Mouse (Mus musculus): ENCODE data around the gene Cish. TPM values are rescaled to one million over a fixed set of nuclear protein-coding genes. Genes with fewer than 3 reads are reported as not detected.
"Not testable (repeated sequence)": the region's sequence is repeated elsewhere in the genome, so short reads cannot be mapped to it uniquely, and the experiment has no call there.

Cish gene
- total RNA-seq, 2 experiments from 2014 or later = 3.0 to 6.3 TPM

DNA sequence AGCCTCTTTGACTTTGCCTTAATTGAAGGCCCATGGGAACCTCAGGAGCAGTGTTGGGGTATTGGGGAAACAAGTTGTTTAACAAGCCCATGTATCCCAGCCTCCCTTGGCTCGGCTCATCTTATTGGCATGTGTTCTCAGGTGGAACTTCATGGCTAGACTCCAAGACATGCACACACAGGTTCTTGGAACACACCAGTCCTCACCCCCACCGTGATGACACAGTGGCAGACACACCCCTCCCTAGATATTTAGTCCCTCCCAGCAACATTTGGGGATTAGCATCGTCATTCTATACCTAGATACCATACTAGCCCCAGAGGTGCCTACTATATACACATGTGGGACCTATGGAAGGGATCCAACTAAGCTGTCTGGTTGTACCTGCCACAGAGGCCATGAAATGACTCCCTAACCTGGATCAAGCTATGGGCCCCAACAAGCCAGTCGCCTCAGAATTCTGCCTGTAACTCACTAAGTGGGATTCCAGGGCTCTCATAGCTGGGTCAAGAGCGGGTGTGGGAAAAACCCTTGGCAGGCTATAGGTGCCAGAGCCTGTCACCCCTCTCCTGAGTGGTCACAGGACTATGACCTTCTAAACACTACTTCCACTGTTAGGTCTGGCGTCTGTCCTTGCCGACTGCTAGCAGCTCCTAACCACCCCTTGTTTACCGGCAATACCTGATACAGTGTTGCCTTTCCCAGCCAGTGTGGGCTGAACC lies 2.4 kb downstream of the Cish start:
- DNase-seq (ENCODE audit: low spot score in 2 of 2) = no peak

DNA sequence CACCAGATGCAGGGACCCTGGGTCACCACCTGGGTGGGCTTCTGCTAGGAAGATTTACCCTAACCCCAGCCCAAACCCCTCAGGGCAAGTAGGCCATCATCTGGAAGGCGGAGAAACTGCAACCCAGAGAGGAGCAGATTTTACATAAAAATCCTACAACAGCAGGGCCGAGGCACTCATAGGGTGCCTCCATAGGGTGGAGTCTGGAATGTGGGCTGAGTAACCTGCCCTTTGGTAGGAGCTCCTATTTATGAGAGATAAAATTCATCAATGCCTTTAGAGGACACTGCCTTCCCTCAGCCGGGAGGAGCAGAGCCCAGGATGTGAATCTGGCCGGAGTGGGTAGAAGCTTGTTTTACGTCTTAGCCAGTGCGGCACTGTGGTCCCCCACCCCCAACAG lies 3.0 kb downstream of the Cish start:
- no peak for DNase-seq (ENCODE audit: low spot score in 2 of 2)

DNA sequence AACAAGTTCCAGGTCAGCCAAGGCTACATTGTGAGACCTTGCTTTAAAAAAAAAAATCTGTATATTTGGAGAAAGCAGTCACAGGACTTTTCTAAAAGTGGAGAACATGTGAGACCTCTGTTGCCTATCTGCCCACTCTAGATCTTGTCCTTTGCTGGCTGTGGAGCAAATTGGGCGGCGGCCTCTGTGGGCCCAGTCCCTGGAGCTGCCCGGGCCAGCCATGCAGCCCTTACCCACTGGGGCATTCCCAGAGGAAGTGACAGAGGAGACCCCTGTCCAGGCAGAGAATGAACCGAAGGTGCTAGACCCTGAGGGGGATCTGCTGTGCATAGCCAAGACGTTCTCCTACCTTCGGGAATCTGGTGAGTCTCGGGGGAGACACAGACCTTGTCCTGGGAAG lies 4.0 kb downstream of the Cish start:
- DNase-seq (ENCODE audit: low spot score in 2 of 2) = no peak

DNA sequence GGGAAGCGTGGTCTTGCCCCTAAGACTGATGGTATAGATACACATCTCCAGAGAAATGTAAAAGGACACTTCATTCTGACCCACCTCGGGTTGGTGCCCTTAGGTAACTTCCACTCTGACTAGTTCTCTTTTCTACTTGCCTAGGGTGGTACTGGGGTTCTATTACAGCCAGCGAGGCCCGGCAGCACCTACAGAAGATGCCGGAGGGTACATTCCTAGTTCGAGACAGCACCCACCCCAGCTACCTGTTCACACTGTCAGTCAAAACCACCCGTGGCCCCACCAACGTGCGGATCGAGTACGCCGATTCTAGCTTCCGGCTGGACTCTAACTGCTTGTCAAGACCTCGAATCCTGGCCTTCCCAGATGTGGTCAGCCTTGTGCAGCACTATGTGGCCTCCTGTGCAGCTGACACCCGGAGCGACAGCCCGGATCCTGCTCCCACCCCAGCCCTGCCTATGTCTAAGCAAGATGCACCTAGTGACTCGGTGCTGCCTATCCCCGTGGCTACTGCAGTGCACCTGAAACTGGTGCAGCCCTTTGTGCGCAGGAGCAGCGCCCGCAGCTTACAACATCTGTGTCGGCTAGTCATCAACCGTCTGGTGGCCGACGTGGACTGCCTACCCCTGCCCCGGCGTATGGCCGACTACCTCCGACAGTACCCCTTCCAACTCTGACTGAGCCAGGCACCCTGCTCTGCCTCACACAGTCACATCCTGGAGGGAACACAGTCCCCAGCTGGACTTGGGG lies 4.6 kb downstream of the Cish start:
- DNase-seq (ENCODE audit: low spot score in 2 of 2) = no peak

DNA sequence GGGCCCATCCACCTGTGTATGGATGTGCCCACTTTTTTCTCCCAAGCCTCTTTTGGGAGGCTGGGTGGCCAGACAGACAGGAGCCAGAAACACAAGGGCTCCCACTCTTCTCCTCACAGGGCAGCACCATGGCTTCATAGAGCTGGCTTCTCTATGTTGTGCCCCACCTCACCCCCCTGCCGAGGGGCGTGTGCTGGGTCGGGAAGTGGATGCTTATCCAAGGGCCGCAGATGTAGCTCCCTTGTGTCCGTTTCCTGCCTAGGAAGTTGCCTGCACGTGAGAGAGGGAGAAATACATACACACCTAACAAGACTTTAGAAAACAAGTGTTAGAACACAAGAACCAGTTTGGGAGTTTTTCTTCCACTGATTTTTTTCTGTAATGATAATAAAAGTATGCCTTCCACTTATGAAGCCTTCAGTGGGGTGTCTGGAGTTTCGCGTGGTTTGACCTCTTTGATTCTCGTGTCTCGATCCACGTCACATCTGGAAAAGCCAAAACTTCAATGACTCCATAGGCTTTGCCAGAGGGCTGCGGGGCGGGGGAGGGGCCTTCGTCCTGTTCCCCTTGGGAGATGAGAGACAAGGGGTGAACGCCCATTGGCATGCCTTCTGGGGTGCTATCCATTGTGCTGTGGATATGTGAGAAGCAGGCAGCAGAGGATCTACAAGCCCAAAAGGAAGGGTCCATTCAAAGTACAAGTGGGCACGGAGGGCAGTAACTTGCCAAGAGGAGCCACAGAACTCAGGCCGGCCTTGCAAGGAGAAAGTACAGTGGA lies 5.9 kb downstream of the Cish start:
- no peak for DNase-seq (ENCODE audit: low spot score in 2 of 2)

DNA sequence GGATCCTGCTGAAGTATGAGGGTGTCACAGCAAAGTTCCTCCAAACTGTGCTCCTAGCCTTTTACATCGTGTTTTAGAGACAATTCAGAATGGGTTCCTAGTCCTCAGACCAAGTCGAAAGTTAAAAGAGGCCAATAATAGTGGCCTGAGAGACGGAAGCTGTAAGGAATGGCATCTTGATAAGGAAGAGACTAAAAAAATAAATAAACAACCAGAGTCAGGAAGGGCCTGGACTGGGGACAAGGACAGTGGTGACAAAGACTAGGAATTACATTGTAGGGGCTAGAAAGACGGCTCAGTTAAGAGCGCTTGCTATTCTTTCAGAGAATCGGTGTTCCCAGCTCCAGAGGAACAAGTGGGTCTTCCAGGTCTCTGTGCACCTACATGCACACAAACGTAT lies 6.8 kb downstream of the Cish start:
- DNase-seq (ENCODE audit: low spot score in 2 of 2) = no peak

DNA sequence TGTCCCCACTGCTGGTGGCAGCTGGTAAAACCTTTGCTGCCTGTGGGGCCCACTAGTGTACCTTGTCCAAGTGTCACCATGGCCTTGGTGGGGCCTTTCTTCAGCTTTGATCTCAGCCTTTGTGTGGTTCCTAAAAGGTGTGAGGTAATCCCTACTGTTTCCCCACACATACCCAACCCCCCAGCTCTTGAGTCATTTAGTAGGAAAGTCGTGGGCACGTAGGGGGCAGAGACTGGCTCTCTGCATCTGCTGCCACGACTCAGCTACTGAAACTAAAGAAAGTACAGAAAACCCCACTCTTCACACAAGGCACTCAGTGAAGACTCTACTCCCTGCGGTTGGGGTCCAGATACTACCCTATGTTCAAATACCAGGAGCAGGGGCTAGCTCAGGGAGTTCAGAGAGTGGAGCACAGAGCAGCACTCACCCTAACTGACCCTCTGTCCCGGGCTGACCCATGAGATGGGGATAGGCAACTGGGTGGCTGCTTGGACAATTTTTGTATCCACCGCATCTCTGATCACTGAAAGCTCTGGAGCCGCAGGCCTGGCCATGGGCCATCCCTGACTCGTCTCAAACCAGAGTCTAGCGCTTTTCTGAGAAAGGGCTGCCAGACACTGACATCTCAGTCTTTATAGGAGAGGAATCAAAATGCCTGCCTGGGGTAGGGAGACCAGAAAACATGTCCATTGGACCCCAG lies 7.4 kb downstream of the Cish start:
- no peak for DNase-seq (ENCODE audit: low spot score in 2 of 2)

DNA sequence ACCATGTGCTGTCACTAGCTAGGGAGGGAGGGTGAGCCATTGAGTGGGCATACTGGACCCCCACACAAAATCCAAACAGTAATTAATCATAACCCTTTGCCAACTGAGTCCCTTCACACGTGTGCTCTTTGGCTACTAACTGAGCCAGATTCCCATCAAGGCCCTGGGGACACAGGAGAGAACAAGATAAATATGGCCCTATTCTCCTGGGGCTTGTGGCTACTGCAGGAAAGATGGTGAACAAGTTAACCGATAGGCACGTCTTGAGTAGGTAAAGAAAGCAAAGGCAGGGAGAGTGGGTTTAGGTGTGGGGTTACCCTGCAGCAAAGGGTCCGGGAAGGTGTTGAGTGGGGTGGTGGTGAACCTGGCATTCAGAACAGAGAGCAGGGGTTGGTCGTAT lies 8.1 kb downstream of the Cish start:
- DNase-seq (ENCODE audit: low spot score in 2 of 2) = no peak

DNA sequence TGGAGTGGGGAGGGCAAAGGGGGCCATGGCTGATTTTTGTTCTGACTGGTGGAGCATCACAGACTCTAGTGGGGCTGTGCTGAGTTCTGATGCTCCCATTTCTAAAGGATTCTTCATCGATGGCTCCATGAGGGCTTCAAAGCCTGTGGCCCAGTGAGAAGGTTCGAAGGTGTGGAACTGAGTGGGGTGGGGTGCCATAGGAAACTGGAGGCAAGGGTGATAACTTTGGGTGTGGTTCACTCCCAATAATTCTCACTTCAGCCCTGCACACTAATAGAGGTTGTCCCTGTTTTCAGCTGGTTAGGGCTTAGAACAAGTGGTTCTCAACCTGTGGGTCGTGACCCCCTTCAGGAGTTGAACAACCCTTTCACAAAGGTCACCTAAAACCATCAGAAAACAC lies 8.6 kb downstream of the Cish start:
- DNase-seq (ENCODE audit: low spot score in 2 of 2) = no peak

DNA sequence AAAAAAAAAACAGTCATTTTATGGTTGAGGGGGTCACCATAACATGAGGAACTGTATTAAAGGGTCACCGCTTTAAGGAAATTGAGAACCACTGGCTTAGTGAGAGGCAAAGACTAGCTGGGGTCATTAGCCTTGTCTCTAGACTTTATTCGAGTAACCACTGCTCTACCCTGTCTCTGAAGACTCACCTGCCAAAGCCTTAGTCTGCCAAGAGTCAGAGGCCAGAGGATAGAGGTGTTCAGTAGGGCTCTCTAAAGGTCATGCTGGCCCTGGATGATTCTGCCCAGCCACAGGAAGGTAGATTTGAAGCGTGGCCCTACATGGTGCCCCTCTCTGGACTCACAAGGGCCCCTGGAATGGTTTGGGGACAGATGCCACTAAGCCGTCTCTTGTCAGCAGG lies 9.2 kb downstream of the Cish start:
- no peak for DNase-seq (ENCODE audit: low spot score in 2 of 2)

DNA sequence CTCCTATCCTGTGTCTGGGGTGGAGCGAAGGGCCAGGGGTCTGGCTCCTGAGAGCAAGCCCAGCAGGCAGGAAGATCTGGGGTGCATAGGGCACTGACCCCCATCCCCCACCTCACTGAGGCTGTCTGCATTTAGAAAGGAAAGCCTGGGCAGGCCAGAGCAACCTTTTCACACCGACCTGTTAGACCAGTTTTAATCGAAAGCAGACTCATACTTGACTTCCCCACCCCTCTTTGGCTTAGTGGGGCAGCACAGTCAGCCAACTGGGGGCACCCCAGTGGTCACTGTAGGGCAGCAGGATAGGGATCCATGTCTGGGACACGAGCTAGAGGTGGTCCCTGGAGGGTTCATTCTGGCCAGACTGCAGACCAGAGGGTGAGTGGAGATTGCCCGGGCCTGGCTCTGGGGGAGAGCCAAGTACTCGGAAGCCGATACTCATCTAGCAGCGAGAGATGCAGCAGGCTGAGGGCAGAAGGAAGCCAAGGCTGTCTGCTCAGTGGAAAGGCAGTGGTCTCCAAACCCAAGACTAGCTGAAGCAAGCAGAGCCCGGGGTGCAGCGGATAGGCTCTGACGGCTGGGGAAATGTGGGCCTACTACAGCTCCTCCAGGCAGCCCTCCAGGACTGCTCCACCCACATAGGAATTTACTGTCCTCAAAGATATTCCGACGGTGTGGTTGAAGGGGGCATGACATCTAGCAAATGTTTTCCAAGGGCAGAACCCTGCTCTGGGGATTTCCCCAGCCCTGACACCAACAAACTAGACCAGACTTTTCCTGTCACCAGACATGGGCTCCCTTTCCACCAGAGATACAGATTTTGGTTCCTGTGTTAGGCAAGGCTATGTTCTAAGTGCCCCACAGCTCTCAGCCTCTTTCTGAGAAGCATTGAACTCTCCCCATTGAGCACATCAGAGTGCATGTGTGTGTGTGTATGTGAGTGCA lies 10.0 kb downstream of the Cish start:
- no peak for DNase-seq (ENCODE audit: low spot score in 2 of 2)

DNA sequence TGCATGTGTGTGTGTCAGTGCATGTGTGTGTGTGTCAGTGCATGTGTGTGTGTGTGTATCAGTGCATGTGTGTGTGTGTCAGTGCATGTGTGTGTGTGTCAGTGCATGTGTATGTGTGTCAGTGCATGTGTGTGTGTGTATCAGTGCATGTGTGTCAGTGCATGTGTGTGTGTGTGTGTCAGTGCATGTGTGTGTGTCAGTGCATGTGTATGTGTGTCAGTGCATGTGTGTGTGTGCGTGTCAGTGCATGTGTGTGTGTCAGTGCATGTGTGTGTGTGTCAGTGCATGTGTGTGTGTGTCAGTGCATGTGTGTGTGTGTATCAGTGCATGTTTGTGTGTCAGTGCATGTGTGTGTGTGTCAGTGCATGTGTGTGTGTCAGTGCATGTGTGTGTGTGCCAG lies 10.8 kb downstream of the Cish start:
- not testable (repeated sequence) for DNase-seq (ENCODE audit: low spot score in 2 of 2)

DNA sequence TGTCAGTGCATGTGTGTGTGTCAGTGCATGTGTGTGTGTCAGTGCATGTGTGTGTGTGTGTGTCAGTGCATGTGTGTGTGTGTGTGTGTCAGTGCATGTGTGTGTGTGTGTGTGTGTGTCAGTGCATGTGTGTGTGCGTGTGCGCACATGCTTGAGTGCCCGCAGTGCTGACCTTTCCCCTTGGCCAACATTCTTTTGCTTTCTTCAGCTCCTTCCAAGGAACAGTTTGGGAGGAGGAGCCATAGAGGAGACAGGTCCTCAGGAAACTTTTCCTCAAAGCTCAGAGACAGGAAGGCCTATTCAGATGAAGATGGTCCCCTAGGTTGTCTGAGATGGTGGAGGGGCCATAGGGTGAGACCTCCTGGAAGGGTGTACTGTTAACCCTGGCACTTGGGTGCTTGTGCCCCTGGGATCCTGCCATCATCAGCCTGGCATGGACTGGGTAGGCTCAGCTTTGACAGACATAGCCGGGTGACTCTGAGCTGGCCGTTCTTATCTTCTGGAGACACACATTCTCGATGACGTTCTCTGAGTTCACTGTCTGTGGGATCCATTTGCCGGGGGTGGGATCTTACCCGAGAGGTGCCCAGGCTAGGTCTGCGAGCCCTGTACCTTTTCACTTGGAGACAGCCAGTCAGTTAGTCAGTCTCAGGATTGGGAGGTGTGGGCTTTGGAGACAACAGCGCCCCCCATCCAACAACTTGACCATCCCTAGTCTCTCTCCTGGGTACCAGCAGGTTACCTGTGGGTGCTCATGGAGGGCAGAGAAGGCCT lies 11.5 kb downstream of the Cish start:
- no peak for DNase-seq (ENCODE audit: low spot score in 2 of 2)

DNA sequence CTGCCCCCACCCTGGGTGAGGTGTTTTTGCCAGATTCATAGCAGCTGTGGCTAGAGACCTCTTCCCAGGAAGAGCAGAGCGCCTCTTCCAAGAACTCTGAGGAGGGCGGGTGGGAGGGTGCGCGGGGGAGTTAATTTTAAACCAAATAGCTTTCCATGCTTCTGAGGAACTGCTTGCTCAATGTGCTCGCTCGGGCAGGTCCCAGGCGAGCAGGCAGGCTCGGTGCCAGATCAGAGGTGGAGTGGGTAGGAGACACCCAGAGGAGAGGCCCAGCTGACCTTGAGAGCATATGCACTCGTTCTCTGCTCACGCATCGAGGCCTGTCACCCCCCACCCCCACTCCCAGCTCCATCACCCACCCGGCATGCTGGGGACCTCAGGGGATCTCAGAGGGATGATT lies 12.1 kb downstream of the Cish start:
- peak in 1 of 2 experiments; percentile 40 for DNase-seq (ENCODE audit: low spot score in 2 of 2)

DNA sequence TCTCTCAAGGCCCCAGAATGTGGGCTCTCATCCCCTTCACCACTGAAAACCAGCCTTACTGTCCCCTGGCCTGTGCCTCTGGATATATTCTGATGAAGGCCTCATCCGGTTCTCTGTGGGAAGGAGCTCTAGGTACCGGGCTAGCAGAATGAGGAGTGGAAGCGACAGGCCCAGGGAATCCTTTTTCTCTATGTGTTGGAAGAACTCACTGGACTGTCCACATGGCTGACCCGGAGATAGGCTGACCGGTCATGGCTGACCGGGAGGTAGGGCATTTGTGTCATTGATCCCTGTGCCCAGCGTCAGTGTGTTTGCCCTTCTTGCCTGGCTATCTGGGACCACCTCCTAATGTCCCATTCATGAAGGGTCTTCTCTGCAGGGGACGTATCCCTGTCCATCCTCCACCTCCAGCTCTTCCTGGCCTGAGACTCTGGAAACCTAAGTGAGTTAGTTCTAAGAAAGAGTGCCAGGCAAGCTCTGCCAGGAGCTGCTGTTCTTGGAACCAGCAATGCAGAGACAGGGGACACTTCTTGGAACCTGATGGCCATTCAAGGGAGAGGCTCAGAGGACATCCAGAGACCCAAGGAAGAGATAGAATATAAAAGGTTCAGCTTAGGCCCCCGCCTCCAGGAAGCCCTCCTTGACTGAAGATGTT lies 12.6 kb downstream of the Cish start:
- DNase-seq (ENCODE audit: low spot score in 2 of 2) = no peak

DNA sequence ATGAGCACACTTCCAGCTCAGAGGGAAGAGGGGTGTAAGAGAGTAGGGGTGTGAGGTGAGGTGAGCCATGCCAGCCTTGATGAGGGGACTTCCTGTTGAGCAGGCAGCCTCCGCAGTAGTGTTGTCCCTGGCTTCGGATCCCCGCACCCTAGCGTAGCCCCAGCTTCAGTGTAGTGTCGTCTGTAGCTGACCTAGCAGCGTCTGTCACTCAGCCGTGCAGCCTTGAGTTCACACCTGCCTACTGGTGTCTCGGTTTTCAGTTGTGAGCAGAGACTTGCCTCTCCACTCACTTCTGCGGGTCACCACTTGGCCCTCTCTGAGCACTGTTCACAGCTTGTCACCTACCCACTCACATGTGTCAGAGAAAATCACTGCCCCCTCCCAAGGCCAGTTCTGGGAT lies 13.3 kb downstream of the Cish start:
- no peak for DNase-seq (ENCODE audit: low spot score in 2 of 2)

DNA sequence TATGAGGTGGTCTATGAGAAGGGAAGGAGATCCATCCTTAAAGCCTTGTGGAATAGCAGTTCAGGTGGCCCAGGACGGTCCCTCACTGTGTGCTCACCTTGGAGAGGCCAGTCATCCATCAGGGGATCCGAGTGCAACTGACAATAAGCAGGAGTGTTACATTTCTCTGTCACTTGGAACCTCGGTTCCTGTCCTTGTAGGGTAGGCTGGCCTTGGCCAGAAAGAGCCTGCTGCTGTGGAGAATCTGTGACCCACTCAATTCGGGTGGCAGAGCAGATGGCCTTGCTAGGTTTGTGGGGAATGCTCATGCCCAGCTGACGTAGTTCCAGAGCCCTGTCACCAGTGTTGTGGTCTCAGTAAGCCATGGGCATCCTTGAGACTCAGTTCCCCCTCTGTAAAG lies 13.8 kb downstream of the Cish start:
- DNase-seq (ENCODE audit: low spot score in 2 of 2) = no peak

DNA sequence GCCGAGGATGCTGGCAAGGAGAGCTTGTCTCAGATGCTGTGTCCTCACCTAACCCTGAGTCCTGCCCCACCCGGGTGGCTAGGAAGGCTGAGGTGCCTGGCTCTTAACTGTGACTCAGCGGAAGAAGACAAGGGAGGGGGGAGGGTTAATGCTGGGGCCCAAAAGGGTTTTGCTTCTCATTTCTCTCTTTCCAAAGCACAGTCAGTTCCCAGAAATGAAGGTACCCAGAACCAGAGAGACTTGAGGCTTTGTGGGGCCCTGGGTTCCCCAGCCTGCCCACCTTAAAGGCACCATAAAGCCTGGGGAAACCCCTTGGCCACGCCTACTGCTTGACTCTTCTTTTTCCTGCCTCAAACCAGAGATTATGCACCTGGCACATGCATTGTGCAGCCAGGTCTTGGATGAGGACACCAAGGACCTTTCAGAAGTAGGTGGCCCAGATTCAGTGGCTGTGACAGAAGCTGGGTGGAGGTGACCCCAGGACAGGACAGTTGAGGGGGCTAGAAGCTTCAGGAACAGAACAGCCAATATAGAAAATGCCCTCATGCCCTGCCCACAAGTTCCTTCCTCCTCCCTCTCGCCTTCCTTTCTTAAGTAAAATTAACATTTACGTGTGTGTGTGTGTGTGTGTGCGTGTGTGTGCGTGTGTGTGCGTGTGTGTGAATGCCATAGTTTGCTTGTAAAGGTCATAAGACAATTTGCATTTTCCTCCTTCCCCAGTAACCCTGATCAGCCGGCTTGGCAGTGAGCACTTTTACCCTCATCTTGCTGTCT lies 17.2 kb downstream of the Cish start:
- DNase-seq (ENCODE audit: low spot score in 2 of 2) = no peak
